In genomic region chr10:28564110-28564674, GRCm38 (mm10) we compare ENCODE assay signal across 21 mouse cellular contexts.
DNase-seq lines count a peak whose midpoint lies in the region; ATAC-seq and TF ChIP-seq lines count a peak whose summit lies in the region.
"Had no signal": no experiment of that assay in that cellular context is flagged by ENCODE, and none has a peak within 500 bp of the region (broad histone marks: within the 10 kb centered on the region; RNA-seq: fewer than 3 reads in every experiment).

No protein-coding gene starts in this region.

- H3K27ac ChIP-seq in hindbrain, embryonic 11.5 days (ENCODE audit: low read depth, low read length) = 0 out of 2 replicates have a peak overlapping the region, but pooled peaks have one; percentile 25
- no peak overlapping the region for H3K27ac ChIP-seq in hindbrain, embryonic 10.5 days
- 0 out of 2 replicates have a peak overlapping the region, but pooled peaks have one; percentile 5 for H3K27ac ChIP-seq in midbrain, embryonic 14.5 days (replicated peaks; ENCODE audit: low read depth, low read length)
- no peak overlapping the region for H3K27ac ChIP-seq in midbrain, postnatal 0 days (ENCODE audit: low read depth, low read length)
- H3K27ac ChIP-seq in cerebellum, adult 2 months (ENCODE audit: insufficient read depth, low read length) = no peak overlapping the region
- H3K27ac ChIP-seq: embryonic facial prominence, embryonic 15.5 days; heart, embryonic 15.5 days; intestine, embryonic 15.5 days had no signal

- H3K36me3 ChIP-seq in hindbrain, embryonic 11.5 days (ENCODE audit: control insufficient read depth, insufficient read depth, low read length) = no peaks in the 10 kb centered on the region
- no peaks in the 10 kb centered on the region for H3K36me3 ChIP-seq in hindbrain, embryonic 10.5 days
- no peaks in the 10 kb centered on the region for H3K36me3 ChIP-seq in midbrain, embryonic 14.5 days (ENCODE audit: control insufficient read depth, insufficient read depth, low read length)
- H3K36me3 ChIP-seq in midbrain, postnatal 0 days (ENCODE audit: insufficient read depth, low read length) = no peaks in the 10 kb centered on the region
- H3K36me3 ChIP-seq: embryonic facial prominence, embryonic 15.5 days; intestine, embryonic 15.5 days had no signal

- no peak for TF ChIP-seq POLR2A in brain, embryonic 14.5 days (IDR thresholded peaks at IDR 0.05; ENCODE audit: borderline replicate concordance, extremely low read depth, insufficient read depth, insufficient read length, poor library complexity, severe bottlenecking)
- TF ChIP-seq POLR2A in cerebellum, adult 2 months (IDR thresholded peaks at IDR 0.05; ENCODE audit: borderline replicate concordance, insufficient read depth, low read length) = no peak

- H3K4me2 ChIP-seq in hindbrain, embryonic 11.5 days (replicated peaks; ENCODE audit: low read depth, low read length) = no peak overlapping the region
- H3K4me2 ChIP-seq in midbrain, embryonic 14.5 days (ENCODE audit: low read length) = no peak overlapping the region
- no peak overlapping the region for H3K4me2 ChIP-seq in midbrain, postnatal 0 days (ENCODE audit: low read depth, low read length, poor library complexity, severe bottlenecking)
- H3K4me2 ChIP-seq: embryonic facial prominence, embryonic 15.5 days; heart, embryonic 15.5 days; intestine, embryonic 15.5 days had no signal

- peak; percentile 1 for DNase-seq in hindbrain, embryonic 11.5 days (ENCODE audit: low spot score)
- DNase-seq in hindbrain, embryonic 10.5 days (ENCODE audit: low spot score) = no peak
- DNase-seq in midbrain, embryonic 14.5 days = peak; percentile 33
- no peak for DNase-seq in midbrain, postnatal 0 days (ENCODE audit: low spot score)
- DNase-seq in brain, embryonic 14.5 days (ENCODE audit: low read depth) = peak; percentile 40
- peak; percentile 16 for DNase-seq in naive thymus-derived CD4-positive, alpha-beta T cell, adult 2 months (ENCODE audit: low read depth)
- no peak for DNase-seq in cerebellum, adult 2 months
- DNase-seq: adrenal gland, postnatal 25 days; B cell, adult 2 months; cerebellum, adult 9-11 months; heart, postnatal 36 days; kidney, adult 8-10 months; kidney, postnatal 10 days; lung, postnatal 4 days; right cerebral cortex, adult 18-20 months; right cerebral cortex, postnatal 4 days; thymus, postnatal 25 days had no signal

- no peak overlapping the region for H3K9ac ChIP-seq in hindbrain, embryonic 11.5 days (ENCODE audit: low read depth, low read length)
- no peak overlapping the region for H3K9ac ChIP-seq in midbrain, embryonic 14.5 days (replicated peaks; ENCODE audit: low read length)
- H3K9ac ChIP-seq in midbrain, postnatal 0 days (replicated peaks; ENCODE audit: low read length, poor library complexity, severe bottlenecking) = no peak overlapping the region
- H3K9ac ChIP-seq: embryonic facial prominence, embryonic 15.5 days; heart, embryonic 15.5 days; intestine, embryonic 15.5 days had no signal

- peak; percentile 57 for ATAC-seq in hindbrain, embryonic 11.5 days (ENCODE audit: low FRiP score)
- peak; percentile 64; the same call in 1 of the 2 replicates for ATAC-seq in midbrain, embryonic 14.5 days (ENCODE audit: low FRiP score, low TSS enrichment)
- no peak for ATAC-seq in midbrain, postnatal 0 days (ENCODE audit: low FRiP score)
- ATAC-seq: intestine, embryonic 15.5 days had no signal

- no peak overlapping the region for H3K4me3 ChIP-seq in hindbrain, embryonic 11.5 days (ENCODE audit: low read depth, low read length)
- H3K4me3 ChIP-seq in hindbrain, embryonic 10.5 days = no peak overlapping the region
- H3K4me3 ChIP-seq in midbrain, embryonic 14.5 days (replicated peaks; ENCODE audit: low read depth, low read length) = no peak overlapping the region
- no peak overlapping the region for H3K4me3 ChIP-seq in midbrain, postnatal 0 days (ENCODE audit: low read depth, low read length)
- no peak overlapping the region for H3K4me3 ChIP-seq in cerebellum, adult 2 months (replicated peaks; ENCODE audit: insufficient read depth, low read depth, low read length)
- H3K4me3 ChIP-seq: embryonic facial prominence, embryonic 15.5 days; heart, embryonic 15.5 days; intestine, embryonic 15.5 days; myocyte had no signal

- no peak for TF ChIP-seq CTCF in midbrain, postnatal 0 days (IDR thresholded peaks at IDR 0.05)
- no peak for TF ChIP-seq CTCF in brain, embryonic 14.5 days (IDR thresholded peaks at IDR 0.05; ENCODE audit: borderline replicate concordance, extremely low read depth, insufficient read depth, insufficient read length)
- TF ChIP-seq CTCF in cerebellum, adult 2 months (IDR thresholded peaks at IDR 0.05; ENCODE audit: borderline replicate concordance, insufficient read depth, low read depth, low read length) = no peak

- 80% methylated on average over 3 of the region's 3 CpGs for WGBS in hindbrain, embryonic 11.5 days
- WGBS in hindbrain, embryonic 10.5 days = 84% methylated on average over 3 of the region's 3 CpGs
- 65% methylated on average over 3 of the region's 3 CpGs for WGBS in midbrain, embryonic 14.5 days
- WGBS in midbrain, postnatal 0 days = 58% methylated on average over 3 of the region's 3 CpGs
- WGBS in cerebellum, adult 2 months = 78% methylated on average over 3 of the region's 3 CpGs

- H3K4me1 ChIP-seq in hindbrain, embryonic 11.5 days (replicated peaks; ENCODE audit: control insufficient read depth, insufficient read depth, low read length) = no peaks in the 10 kb centered on the region
- H3K4me1 ChIP-seq in hindbrain, embryonic 10.5 days (replicated peaks) = peaks cover 5% of the 10 kb centered on the region; the same call in 1 of the 2 replicates
- H3K4me1 ChIP-seq in midbrain, embryonic 14.5 days (ENCODE audit: control insufficient read depth, insufficient read depth, low read length) = no peaks in the 10 kb centered on the region
- no peaks in the 10 kb centered on the region for H3K4me1 ChIP-seq in midbrain, postnatal 0 days (ENCODE audit: insufficient read depth, low read length)
- H3K4me1 ChIP-seq in cerebellum, adult 2 months (ENCODE audit: control insufficient read depth, insufficient read depth, low read length) = no peaks in the 10 kb centered on the region
- H3K4me1 ChIP-seq: embryonic facial prominence, embryonic 15.5 days; heart, embryonic 15.5 days; intestine, embryonic 15.5 days had no signal

- no peaks in the 10 kb centered on the region for H3K9me3 ChIP-seq in hindbrain, embryonic 11.5 days (ENCODE audit: control insufficient read depth, low read length)
- H3K9me3 ChIP-seq in hindbrain, embryonic 10.5 days = no peaks in the 10 kb centered on the region
- no peaks in the 10 kb centered on the region for H3K9me3 ChIP-seq in midbrain, embryonic 14.5 days (ENCODE audit: control insufficient read depth, low read length)
- H3K9me3 ChIP-seq in midbrain, postnatal 0 days (ENCODE audit: low read length) = no peaks in the 10 kb centered on the region
- H3K9me3 ChIP-seq: embryonic facial prominence, embryonic 15.5 days; heart, embryonic 15.5 days; intestine, embryonic 15.5 days had no signal

- H3K27me3 ChIP-seq in hindbrain, embryonic 11.5 days (ENCODE audit: control insufficient read depth, insufficient read depth, low read length) = no peaks in the 10 kb centered on the region
- no peaks in the 10 kb centered on the region for H3K27me3 ChIP-seq in hindbrain, embryonic 10.5 days (ENCODE audit: insufficient read depth, poor library complexity, severe bottlenecking)
- no peaks in the 10 kb centered on the region for H3K27me3 ChIP-seq in midbrain, embryonic 14.5 days (ENCODE audit: control insufficient read depth, insufficient read depth, low read length)
- no peaks in the 10 kb centered on the region for H3K27me3 ChIP-seq in midbrain, postnatal 0 days (ENCODE audit: insufficient read depth, low read length)
- H3K27me3 ChIP-seq in cerebellum, adult 2 months (ENCODE audit: control insufficient read depth, insufficient read depth, low read length) = no peaks in the 10 kb centered on the region
- H3K27me3 ChIP-seq: embryonic facial prominence, embryonic 15.5 days; heart, embryonic 15.5 days; intestine, embryonic 15.5 days had no signal

Comparison
In these comparisons a context has a peak if more than half of its experiments do, and no peak if none do; other contexts are left out.
1. DNase-seq: peak in hindbrain, embryonic 11.5 days (single experiment), midbrain, embryonic 14.5 days (single experiment), brain, embryonic 14.5 days (single experiment) and naive thymus-derived CD4-positive, alpha-beta T cell, adult 2 months (single experiment); none in hindbrain, embryonic 10.5 days (single experiment), midbrain, postnatal 0 days (single experiment) and cerebellum, adult 2 months (0 of 2).
2. H3K27ac ChIP-seq: peak in hindbrain, embryonic 11.5 days (single experiment) and midbrain, embryonic 14.5 days (single experiment); none in hindbrain, embryonic 10.5 days (single experiment), midbrain, postnatal 0 days (single experiment) and cerebellum, adult 2 months (single experiment).